Mouse (Mus musculus): Measurements from ENCODE around the gene Fam160a1. TPM values are rescaled to one million over a fixed set of nuclear protein-coding genes. Genes with fewer than 3 reads are reported as not detected.

Gene Fam160a1
- polyA plus RNA-seq, 1 experiment: 0.90 TPM

DNA sequence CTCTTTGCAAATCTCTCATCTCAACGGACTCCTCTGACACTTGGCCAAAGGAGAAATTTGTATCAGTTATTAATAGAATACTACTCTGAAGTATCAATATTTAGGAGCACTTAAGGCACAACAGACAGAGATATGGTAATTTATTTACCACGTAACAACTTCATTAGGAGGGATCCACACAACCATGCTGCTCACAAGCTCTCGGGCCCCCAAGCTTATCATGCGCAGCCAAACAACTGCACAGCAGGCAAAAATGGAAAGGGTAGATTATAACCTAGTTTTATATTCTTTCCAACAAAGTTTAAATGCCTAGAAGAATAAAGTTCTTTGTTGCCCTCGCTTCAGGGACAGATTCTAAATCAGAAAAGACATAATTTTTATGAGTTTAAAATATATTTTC lies 137.1 kb downstream of the Fam160a1 start:
- H3K36me3 ChIP-seq (ENCODE audit: control insufficient read depth, insufficient read depth, low read length): no peaks in the 10 kb centered on the region
- no peak overlapping the region for H3K27ac ChIP-seq (ENCODE audit: control insufficient read depth, insufficient read depth, low read depth, low read length)
- TF ChIP-seq CTCF (IDR thresholded peaks at IDR 0.05; ENCODE audit: control insufficient read depth, insufficient read depth, insufficient replicate concordance, low read depth, low read length) (no peak), POLR2A (IDR thresholded peaks at IDR 0.05; ENCODE audit: control insufficient read depth, low read depth, low read length) (no peak)
- H3K27me3 ChIP-seq (ENCODE audit: control insufficient read depth, insufficient read depth, low read length): no peaks in the 10 kb centered on the region
- no peaks in the 10 kb centered on the region for H3K4me1 ChIP-seq (ENCODE audit: control insufficient read depth, insufficient read depth, low read length)
- H3K4me3 ChIP-seq (ENCODE audit: control insufficient read depth, low read depth, low read length): no peak overlapping the region

GRCm38 (mm10) chr3:85679312-85679933 lies 137.7 kb downstream of the Fam160a1 start:
- Histone ChIP-seq H3K27ac (ENCODE audit: control insufficient read depth, insufficient read depth, low read depth, low read length) (no peak overlapping the region), H3K4me1 (ENCODE audit: control insufficient read depth, insufficient read depth, low read length) (no peaks in the 10 kb centered on the region), H3K4me3 (ENCODE audit: control insufficient read depth, low read depth, low read length) (no peak overlapping the region), H3K36me3 (ENCODE audit: control insufficient read depth, insufficient read depth, low read length) (no peaks in the 10 kb centered on the region), H3K27me3 (ENCODE audit: control insufficient read depth, insufficient read depth, low read length) (no peaks in the 10 kb centered on the region)
- no peak for TF ChIP-seq CTCF (IDR thresholded peaks at IDR 0.05; ENCODE audit: control insufficient read depth, insufficient read depth, insufficient replicate concordance, low read depth, low read length)
- no peak for TF ChIP-seq POLR2A (IDR thresholded peaks at IDR 0.05; ENCODE audit: control insufficient read depth, low read depth, low read length)

GRCm38 (mm10) chr3:85677952-85678351 lies 139.1 kb downstream of the Fam160a1 start:
- H3K4me1 ChIP-seq (ENCODE audit: control insufficient read depth, insufficient read depth, low read length): no peaks in the 10 kb centered on the region
- no peaks in the 10 kb centered on the region for H3K36me3 ChIP-seq (ENCODE audit: control insufficient read depth, insufficient read depth, low read length)
- no peak overlapping the region for H3K27ac ChIP-seq (ENCODE audit: control insufficient read depth, insufficient read depth, low read depth, low read length)
- TF ChIP-seq CTCF (IDR thresholded peaks at IDR 0.05; ENCODE audit: control insufficient read depth, insufficient read depth, insufficient replicate concordance, low read depth, low read length) (no peak), POLR2A (IDR thresholded peaks at IDR 0.05; ENCODE audit: control insufficient read depth, low read depth, low read length) (no peak)
- no peaks in the 10 kb centered on the region for H3K27me3 ChIP-seq (ENCODE audit: control insufficient read depth, insufficient read depth, low read length)
- H3K4me3 ChIP-seq (ENCODE audit: control insufficient read depth, low read depth, low read length): no peak overlapping the region

- Histone ChIP-seq H3K27ac (ENCODE audit: control insufficient read depth, insufficient read depth, low read depth, low read length) (no peak overlapping the region), H3K4me1 (ENCODE audit: control insufficient read depth, insufficient read depth, low read length) (no peaks in the 10 kb centered on the region), H3K4me3 (ENCODE audit: control insufficient read depth, low read depth, low read length) (no peak overlapping the region), H3K27me3 (ENCODE audit: control insufficient read depth, insufficient read depth, low read length) (no peaks in the 10 kb centered on the region), H3K36me3 (ENCODE audit: control insufficient read depth, insufficient read depth, low read length) (no peaks in the 10 kb centered on the region)
- TF ChIP-seq POLR2A (IDR thresholded peaks at IDR 0.05; ENCODE audit: control insufficient read depth, low read depth, low read length) (no peak), CTCF (IDR thresholded peaks at IDR 0.05; ENCODE audit: control insufficient read depth, insufficient read depth, insufficient replicate concordance, low read depth, low read length) (no peak)
Measured at GRCm38 (mm10) chr3:85677133-85677532, 140.0 kb downstream of the Fam160a1 start.

- Histone ChIP-seq H3K27ac (ENCODE audit: control insufficient read depth, insufficient read depth, low read depth, low read length) (no peak overlapping the region), H3K4me1 (ENCODE audit: control insufficient read depth, insufficient read depth, low read length) (no peaks in the 10 kb centered on the region), H3K36me3 (ENCODE audit: control insufficient read depth, insufficient read depth, low read length) (no peaks in the 10 kb centered on the region), H3K27me3 (ENCODE audit: control insufficient read depth, insufficient read depth, low read length) (no peaks in the 10 kb centered on the region), H3K4me3 (ENCODE audit: control insufficient read depth, low read depth, low read length) (no peak overlapping the region)
- TF ChIP-seq CTCF (IDR thresholded peaks at IDR 0.05; ENCODE audit: control insufficient read depth, insufficient read depth, insufficient replicate concordance, low read depth, low read length) (no peak), POLR2A (IDR thresholded peaks at IDR 0.05; ENCODE audit: control insufficient read depth, low read depth, low read length) (no peak)
Measured at GRCm38 (mm10) chr3:85669844-85670243, 147.2 kb downstream of the Fam160a1 start.

DNA sequence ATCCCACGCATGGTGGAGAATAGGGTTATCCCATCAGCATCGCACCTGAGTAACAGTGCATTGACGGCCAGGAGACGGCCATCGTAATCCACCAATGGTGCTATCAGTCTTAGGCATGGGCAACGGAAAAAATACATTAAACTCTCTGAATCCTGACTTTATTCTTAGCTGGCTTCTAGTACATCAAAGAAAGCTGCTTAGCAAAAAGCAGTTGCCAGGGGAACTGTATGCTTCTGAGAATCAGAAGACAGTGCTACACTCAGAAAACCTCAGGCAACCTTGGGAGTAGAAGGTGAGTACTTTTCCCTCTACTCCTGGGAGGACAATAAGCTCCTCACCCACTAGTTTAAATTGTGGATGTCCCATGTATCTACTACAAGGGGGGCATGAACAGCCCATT lies 149.4 kb downstream of the Fam160a1 start:
- Histone ChIP-seq H3K4me3 (ENCODE audit: control insufficient read depth, low read depth, low read length) (no peak overlapping the region), H3K36me3 (ENCODE audit: control insufficient read depth, insufficient read depth, low read length) (no peaks in the 10 kb centered on the region), H3K27ac (ENCODE audit: control insufficient read depth, insufficient read depth, low read depth, low read length) (no peak overlapping the region), H3K4me1 (ENCODE audit: control insufficient read depth, insufficient read depth, low read length) (no peaks in the 10 kb centered on the region), H3K27me3 (ENCODE audit: control insufficient read depth, insufficient read depth, low read length) (no peaks in the 10 kb centered on the region)
- TF ChIP-seq POLR2A (IDR thresholded peaks at IDR 0.05; ENCODE audit: control insufficient read depth, low read depth, low read length) (no peak), CTCF (IDR thresholded peaks at IDR 0.05; ENCODE audit: control insufficient read depth, insufficient read depth, insufficient replicate concordance, low read depth, low read length) (no peak)

DNA sequence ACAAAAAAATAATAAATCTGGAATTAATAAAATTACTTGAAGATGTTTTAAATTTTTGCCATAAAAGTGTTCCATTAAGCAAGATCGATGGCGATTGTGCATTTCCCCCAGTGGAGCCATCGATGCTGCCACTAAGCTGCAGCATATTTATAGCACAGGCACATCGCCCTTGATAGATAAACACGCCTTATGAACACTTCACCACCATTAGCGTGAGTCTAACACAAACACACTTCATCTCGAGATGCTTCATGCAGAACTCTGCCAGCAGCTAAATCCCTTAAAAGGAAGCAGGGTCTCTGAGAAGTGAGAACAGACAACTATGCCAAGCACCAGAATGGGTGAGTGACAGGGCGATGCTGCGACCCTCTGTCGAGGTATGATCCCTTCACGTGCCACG lies 150.4 kb downstream of the Fam160a1 start:
- Histone ChIP-seq H3K36me3 (ENCODE audit: control insufficient read depth, insufficient read depth, low read length) (no peaks in the 10 kb centered on the region), H3K27me3 (ENCODE audit: control insufficient read depth, insufficient read depth, low read length) (no peaks in the 10 kb centered on the region), H3K27ac (ENCODE audit: control insufficient read depth, insufficient read depth, low read depth, low read length) (no peak overlapping the region), H3K4me1 (ENCODE audit: control insufficient read depth, insufficient read depth, low read length) (no peaks in the 10 kb centered on the region), H3K4me3 (ENCODE audit: control insufficient read depth, low read depth, low read length) (no peak overlapping the region)
- TF ChIP-seq POLR2A (IDR thresholded peaks at IDR 0.05; ENCODE audit: control insufficient read depth, low read depth, low read length): no peak
- no peak for TF ChIP-seq CTCF (IDR thresholded peaks at IDR 0.05; ENCODE audit: control insufficient read depth, insufficient read depth, insufficient replicate concordance, low read depth, low read length)
